Mouse (Mus musculus): Measurements from ENCODE around the gene Ampd3. TPM values are rescaled to one million over a fixed set of nuclear protein-coding genes. Genes with fewer than 3 reads are reported as not detected.

The Ampd3 gene
- polyA plus RNA-seq, 1 experiment = not detected

- Histone ChIP-seq H3K27ac (ENCODE audit: insufficient read depth, low read depth, low read length) (no peak overlapping the region), H3K4me3 (ENCODE audit: insufficient read depth, low read depth, low read length) (no peak overlapping the region), H3K4me1 (ENCODE audit: control insufficient read depth, insufficient read depth, low read length) (no peaks in the 10 kb centered on the region)
- WGBS = 62% methylated on average over 3 of the region's 3 CpGs
- TF ChIP-seq POLR2A (IDR thresholded peaks at IDR 0.05; ENCODE audit: insufficient read depth, low read depth, low read length) (no peak), CTCF (IDR thresholded peaks at IDR 0.05; ENCODE audit: insufficient read depth, low read depth, low read length) (no peak)
Measured at GRCm38 (mm10) chr7:110834522-110834921, 66.5 kb downstream of the Ampd3 start.

- Histone ChIP-seq H3K4me1 (ENCODE audit: control insufficient read depth, insufficient read depth, low read length) (0 out of 2 replicates have a peak, but pooled peaks cover 2% of the 10 kb centered on the region), H3K4me3 (ENCODE audit: insufficient read depth, low read depth, low read length) (no peak overlapping the region), H3K27ac (ENCODE audit: insufficient read depth, low read depth, low read length) (no peak overlapping the region)
- no peak for TF ChIP-seq POLR2A (IDR thresholded peaks at IDR 0.05; ENCODE audit: insufficient read depth, low read depth, low read length)
- no peak for TF ChIP-seq CTCF (IDR thresholded peaks at IDR 0.05; ENCODE audit: insufficient read depth, low read depth, low read length)
- WGBS = 92% methylated on average over 4 of the region's 4 CpGs
Measured at GRCm38 (mm10) chr7:110840332-110840731, 72.3 kb downstream of the Ampd3 start.

- H3K27ac ChIP-seq (ENCODE audit: insufficient read depth, low read depth, low read length) = peak within 1 kb of the TSS; percentile 68
- H3K4me3 ChIP-seq (ENCODE audit: insufficient read depth, low read depth, low read length) = peak within 1 kb of the TSS; percentile 90
- H3K4me1 ChIP-seq (ENCODE audit: control insufficient read depth, insufficient read depth, low read length) = 0 out of 2 replicates have a peak, but pooled peaks cover 2% of the 10 kb centered on the region
- under 1% methylated on average over 42 of the region's 42 CpGs for WGBS
- TF ChIP-seq CTCF (IDR thresholded peaks at IDR 0.05; ENCODE audit: insufficient read depth, low read depth, low read length) (no peak), POLR2A (IDR thresholded peaks at IDR 0.05; ENCODE audit: insufficient read depth, low read depth, low read length) (peak; percentile 55; the same call in 1 of the 2 replicates)
Measured at GRCm38 (mm10) chr7:110843916-110844874, 76.2 kb downstream of the Ampd3 start, which contains the start of gene Rnf141. Gene Rnf141 (minus strand): TSS chr7:110844457.

- Histone ChIP-seq H3K27ac (ENCODE audit: insufficient read depth, low read depth, low read length) (no peak overlapping the region), H3K4me3 (ENCODE audit: insufficient read depth, low read depth, low read length) (no peak overlapping the region), H3K4me1 (ENCODE audit: control insufficient read depth, insufficient read depth, low read length) (0 out of 2 replicates have a peak, but pooled peaks cover 2% of the 10 kb centered on the region)
- WGBS = 93% methylated on average over 2 of the region's 2 CpGs
- no peak for TF ChIP-seq CTCF (IDR thresholded peaks at IDR 0.05; ENCODE audit: insufficient read depth, low read depth, low read length)
- no peak for TF ChIP-seq POLR2A (IDR thresholded peaks at IDR 0.05; ENCODE audit: insufficient read depth, low read depth, low read length)
Measured at GRCm38 (mm10) chr7:110847321-110847720, 79.3 kb downstream of the Ampd3 start.

GRCm38 (mm10) chr7:110848371-110848770 lies 80.4 kb downstream of the Ampd3 start:
- 97% methylated on average over 1 of the region's 1 CpGs for WGBS
- H3K4me3 ChIP-seq (ENCODE audit: insufficient read depth, low read depth, low read length) = no peak overlapping the region
- TF ChIP-seq CTCF (IDR thresholded peaks at IDR 0.05; ENCODE audit: insufficient read depth, low read depth, low read length) = no peak
- no peak for TF ChIP-seq POLR2A (IDR thresholded peaks at IDR 0.05; ENCODE audit: insufficient read depth, low read depth, low read length)
- H3K27ac ChIP-seq (ENCODE audit: insufficient read depth, low read depth, low read length) = no peak overlapping the region
- 0 out of 2 replicates have a peak, but pooled peaks cover under 1% of the 10 kb centered on the region for H3K4me1 ChIP-seq (ENCODE audit: control insufficient read depth, insufficient read depth, low read length)

- WGBS = 81% methylated on average over 7 of the region's 7 CpGs
- TF ChIP-seq CTCF (IDR thresholded peaks at IDR 0.05; ENCODE audit: insufficient read depth, low read depth, low read length) = no peak
- TF ChIP-seq POLR2A (IDR thresholded peaks at IDR 0.05; ENCODE audit: insufficient read depth, low read depth, low read length) = no peak
- H3K4me3 ChIP-seq (ENCODE audit: insufficient read depth, low read depth, low read length) = no peak overlapping the region
- no peak overlapping the region for H3K27ac ChIP-seq (ENCODE audit: insufficient read depth, low read depth, low read length)
- H3K4me1 ChIP-seq (ENCODE audit: control insufficient read depth, insufficient read depth, low read length) = peaks cover 9% of the 10 kb centered on the region
Measured at GRCm38 (mm10) chr7:110851541-110852203, 83.7 kb downstream of the Ampd3 start.

- Histone ChIP-seq H3K27ac (ENCODE audit: insufficient read depth, low read depth, low read length) (no peak overlapping the region), H3K4me1 (ENCODE audit: control insufficient read depth, insufficient read depth, low read length) (peaks cover 9% of the 10 kb centered on the region), H3K4me3 (ENCODE audit: insufficient read depth, low read depth, low read length) (no peak overlapping the region)
- TF ChIP-seq CTCF (IDR thresholded peaks at IDR 0.05; ENCODE audit: insufficient read depth, low read depth, low read length) = no peak
- 56% methylated on average over 10 of the region's 10 CpGs for WGBS
Measured at GRCm38 (mm10) chr7:110853611-110854010, 85.6 kb downstream of the Ampd3 start.

- TF ChIP-seq POLR2A (IDR thresholded peaks at IDR 0.05; ENCODE audit: insufficient read depth, low read depth, low read length) (no peak), CTCF (IDR thresholded peaks at IDR 0.05; ENCODE audit: insufficient read depth, low read depth, low read length) (no peak)
- Histone ChIP-seq H3K4me3 (ENCODE audit: insufficient read depth, low read depth, low read length) (no peak overlapping the region), H3K4me1 (ENCODE audit: control insufficient read depth, insufficient read depth, low read length) (peaks cover 9% of the 10 kb centered on the region), H3K27ac (ENCODE audit: insufficient read depth, low read depth, low read length) (no peak overlapping the region)
- WGBS = 41% methylated on average over 3 of the region's 3 CpGs
Measured at GRCm38 (mm10) chr7:110854519-110854918, 86.5 kb downstream of the Ampd3 start.
